Mouse (Mus musculus): ENCODE measurements around the gene Ajuba.

Gene Ajuba

DNA sequence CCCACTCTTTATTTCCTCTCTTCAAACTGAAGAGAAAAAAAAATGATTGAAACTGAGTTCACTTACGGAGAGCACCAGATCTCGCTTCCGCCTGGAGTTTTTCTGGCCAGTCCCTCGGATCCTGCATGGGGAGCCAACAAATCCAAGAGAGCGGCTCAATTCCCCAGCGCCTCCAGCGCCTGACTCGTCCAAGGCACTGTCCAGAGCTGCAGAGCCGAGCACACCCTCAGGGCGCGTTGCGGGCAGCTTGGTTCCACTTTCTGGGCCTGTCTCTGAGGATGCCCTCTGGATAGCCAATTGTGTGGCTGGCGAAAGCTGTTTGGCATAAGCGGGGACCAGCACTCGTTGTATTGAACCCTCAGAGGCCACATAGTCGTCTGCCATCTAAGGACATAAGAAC lies 13.7 kb upstream of the Ajuba start:
- DNase-seq, result no peak

DNA sequence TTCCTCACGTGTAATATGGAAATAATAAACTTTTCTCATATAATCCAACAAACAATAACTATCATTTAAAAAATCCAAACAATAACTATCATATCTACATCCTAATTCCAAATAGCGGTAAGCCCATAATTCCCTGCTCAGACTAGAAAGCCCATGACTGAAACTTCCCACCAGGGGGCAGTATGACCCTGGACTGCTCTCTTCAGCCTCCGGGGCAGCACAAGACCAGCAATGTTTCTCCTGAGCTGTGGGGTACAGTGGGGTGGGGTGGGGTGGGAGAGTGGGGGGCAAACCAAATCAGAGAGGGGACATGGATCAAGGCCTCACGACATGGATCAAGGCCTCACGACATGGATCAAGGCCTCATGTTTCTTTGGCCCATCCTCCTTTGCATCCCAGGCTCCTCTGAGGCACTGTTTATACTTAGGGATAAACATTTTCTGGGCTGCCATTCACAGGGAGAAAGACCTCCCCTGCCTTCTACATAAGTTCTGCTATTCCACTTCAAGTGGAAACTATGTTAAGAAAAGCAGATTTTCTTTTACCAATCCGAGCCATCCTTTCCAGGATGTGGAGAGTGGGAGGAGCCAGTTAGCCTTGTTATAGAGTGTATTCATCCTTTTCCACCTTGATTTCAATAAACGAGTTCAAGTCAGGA lies 6.5 kb upstream of the Ajuba start:
- peak; percentile 66 to 79 for DNase-seq

DNA sequence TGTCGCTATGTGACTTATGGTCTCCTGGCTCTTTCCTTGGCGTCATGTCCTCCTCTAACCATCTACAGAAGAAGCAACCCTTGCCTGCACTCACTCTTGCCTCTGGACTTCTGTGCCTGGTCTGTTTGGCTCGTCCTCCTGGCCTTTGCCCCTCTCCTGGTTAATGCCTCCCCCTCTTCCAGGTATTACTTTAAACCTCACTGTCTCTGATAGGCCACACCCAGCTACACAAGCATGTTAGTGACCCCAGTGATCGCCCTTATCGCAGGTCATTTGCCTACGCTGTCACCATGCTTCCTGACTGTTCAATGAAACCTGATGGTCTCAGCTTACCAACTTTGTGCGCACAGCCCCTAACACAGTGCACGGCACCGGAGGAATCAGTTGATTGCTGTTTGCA lies 5.2 kb upstream of the Ajuba start:
- DNase-seq, result no peak

DNA sequence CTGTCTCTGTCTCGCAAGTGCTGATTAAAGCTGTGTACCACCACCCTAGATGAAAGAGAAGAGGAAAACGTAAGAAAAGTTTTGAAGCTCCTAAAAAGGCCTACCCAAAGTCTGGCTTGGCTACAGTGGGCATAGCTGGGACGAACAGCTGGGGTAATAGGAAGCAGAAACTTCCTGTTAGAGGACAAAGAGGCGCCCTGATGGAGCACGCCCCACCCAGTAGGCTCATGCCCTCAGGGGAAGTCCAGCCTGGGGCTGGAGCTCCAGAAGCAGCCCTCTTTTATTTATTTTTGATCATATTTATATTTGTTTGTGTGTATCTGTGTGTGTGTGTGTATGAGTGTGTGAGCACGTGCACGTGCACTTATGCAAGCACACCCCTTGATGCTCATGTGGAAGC lies 2.3 kb upstream of the Ajuba start:
- no peak for DNase-seq

DNA sequence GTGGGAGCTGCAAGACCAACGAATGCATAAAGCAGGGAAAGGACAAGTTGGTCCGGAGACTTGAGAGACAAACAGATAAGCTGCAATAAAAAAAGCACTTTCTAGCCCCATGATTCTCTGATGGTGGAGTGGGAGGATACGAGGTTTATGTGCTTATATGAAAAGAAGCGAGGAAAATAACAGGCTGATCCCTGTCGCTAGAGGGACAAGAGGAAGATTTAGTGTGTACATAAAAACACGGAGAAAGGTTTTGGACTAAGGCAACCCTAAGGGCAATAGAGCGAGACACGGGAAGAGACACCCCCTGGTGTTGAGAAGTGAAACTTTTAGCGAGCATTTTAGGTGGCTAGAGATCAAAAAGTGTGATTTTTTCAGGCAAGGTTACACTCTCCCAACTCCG lies 705 bp upstream of the Ajuba start:
- DNase-seq, result no peak

DNA sequence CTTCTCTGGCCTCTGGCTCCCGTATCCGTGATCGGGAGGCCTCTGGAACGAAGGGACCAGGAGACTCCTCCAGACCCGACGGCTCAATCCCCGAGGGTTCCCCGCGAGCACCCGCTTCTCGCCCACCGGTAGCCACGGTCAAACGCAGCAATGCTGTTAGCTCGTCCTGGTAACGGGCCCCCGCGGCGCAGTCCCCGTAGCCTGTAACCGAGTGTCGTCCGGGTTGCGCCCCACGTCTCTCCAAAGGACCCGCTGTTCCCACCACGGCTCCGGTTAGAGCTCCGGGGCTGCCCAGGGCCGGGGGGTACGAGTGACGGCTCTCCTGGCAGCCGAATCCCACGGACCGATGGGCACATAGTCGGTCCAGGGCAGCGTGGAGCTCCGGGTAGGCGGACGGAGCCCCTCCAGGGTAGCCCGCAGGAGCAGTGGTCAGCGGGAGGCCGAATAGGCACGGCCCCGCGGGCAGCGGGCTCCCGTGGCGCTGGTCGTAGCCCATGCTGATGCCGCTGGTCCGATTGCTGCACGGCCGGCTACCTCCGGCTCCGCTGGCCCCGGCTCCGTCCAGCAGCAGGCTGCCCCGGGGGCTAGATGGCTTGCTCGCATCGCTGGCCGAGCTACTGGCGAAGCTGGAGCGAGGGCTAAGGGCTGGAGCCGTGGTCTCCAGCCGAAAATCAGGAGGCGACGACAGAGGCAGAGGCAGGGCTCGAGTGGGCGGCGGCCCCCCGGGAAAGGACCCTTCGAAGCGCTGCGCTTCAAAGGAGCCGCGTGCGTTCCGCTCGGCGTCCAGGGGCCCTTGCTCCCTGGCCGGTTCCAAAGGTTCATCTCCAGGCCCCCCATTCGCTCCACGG lies 893 bp downstream of the Ajuba start:
- peak in 1 of 2 experiments; percentile 18 for DNase-seq

DNA sequence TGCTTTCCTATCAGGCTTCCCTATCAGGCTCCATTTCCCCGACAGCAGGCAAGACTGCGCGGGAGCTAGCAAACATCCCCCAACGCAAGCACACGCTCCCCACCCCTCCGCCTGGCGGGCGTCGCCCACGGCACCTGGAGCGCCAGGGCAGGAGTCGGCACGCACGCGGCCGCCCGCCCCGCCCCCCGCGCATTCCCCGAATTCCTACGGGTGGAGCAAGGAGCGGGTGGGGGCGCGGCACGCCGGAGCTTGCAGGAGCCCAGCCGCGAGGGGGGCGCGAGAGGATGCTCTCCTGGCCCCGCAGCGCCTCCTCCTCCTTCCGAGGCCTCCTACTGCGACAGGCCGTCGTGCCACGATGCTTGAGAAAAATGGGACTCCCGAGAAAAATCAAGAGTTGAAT lies 1.7 kb downstream of the Ajuba start:
- peak; percentile 12 to 27 for DNase-seq

DNA sequence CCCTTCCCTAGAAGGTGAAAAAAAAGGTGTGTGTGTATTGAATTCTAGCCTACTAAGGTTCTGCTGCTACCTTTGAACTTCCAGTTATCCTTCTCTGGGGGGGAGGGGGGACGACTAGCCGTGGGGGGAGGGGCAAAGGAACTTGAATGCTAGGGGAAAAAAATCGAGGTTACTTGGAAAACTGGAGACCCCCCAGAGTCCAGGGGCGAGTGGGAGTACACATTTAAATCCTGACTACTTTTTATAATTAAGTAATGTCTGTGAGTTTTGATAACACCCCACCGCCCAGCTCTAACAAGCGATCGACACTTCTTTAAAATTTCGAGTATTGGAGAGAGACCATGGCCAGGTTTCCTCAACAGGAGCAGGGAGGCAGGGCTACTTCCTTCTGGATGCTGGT lies 2.3 kb downstream of the Ajuba start:
- DNase-seq, result no peak

DNA sequence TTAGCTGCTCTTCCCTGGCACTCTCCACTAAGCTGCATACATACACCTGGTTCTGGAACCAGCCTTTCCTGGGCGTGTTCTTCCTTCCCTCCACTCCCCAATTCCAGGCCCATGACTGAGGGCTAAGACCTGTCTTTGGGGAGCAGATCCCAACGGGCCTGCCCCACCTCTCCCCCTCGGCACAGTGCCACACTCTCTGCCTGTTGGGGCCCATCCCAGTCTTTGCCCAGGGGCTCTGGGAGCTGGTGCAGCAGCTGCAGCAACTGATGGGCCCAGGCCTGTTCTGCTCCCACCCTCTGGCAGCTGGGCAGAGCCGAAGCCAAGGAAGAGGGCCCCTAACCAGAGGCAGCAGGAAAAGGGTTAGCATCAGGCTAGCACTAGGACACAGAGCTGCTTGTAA lies 3.1 kb downstream of the Ajuba start:
- no peak for DNase-seq

DNA sequence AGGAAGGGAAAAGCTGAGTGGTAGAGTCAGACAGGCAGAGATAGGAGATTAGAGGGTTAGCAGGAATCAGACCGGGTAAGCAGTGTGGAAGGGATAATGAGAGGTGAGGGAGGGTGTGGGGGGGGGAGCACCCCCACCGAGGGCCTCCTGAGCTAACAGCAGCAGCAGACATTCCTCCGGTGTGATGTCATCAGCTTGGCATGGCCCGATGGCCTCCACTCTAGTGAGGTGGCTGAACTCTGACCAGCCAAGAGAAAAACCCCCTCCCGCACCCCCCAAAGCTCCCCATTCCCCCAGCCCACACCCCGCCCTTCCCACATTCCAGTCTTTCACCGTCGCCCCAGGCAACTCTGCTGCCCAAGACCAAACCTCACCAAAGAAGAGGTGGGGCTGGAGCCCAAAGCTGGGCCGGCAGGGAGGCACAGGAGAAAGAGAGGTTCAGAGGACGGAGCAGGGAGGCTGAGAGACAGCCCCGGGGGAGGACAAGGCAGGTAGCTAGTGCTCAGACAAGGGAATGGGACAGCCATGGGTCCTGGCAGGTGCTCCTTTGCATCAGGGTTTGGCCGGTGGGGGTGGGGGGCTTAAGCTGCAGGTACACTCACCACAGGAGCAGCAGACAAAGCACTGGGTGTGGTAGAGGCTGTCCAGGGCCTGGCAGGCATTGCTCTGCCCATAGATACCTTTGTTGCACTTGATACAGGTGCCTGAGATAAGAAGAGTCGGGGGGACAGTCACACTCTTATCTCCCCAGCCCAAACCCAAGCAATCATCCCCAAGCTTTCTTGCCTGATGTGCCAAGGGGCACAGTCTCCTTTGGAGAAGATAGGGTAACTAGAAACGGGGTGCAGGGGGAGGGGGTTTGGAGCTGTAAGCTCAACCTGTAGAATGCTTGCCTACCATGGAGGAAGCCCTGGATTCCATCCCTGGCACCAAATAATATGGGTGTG lies 4.3 kb downstream of the Ajuba start:
- no peak for DNase-seq

DNA sequence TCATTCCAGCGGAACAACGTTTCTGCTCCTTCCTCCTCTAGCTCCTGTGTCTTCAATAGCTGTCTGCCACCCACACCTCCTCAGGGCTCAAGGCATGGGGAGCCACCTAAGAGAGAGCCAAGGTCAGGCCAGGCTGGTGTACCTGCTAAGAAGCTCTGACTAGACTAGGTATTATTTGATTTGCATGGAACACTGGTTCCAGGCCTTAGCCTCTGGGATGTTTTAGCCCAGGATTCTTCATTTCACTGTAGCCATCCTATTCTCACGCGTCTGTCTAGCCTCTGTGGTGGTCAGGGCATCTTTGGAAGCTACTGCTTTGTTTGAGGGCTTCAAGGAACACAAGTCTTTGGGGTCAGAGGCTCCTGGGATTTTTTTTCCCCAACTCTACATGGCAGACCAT lies 5.2 kb downstream of the Ajuba start:
- DNase-seq, result no peak

DNA sequence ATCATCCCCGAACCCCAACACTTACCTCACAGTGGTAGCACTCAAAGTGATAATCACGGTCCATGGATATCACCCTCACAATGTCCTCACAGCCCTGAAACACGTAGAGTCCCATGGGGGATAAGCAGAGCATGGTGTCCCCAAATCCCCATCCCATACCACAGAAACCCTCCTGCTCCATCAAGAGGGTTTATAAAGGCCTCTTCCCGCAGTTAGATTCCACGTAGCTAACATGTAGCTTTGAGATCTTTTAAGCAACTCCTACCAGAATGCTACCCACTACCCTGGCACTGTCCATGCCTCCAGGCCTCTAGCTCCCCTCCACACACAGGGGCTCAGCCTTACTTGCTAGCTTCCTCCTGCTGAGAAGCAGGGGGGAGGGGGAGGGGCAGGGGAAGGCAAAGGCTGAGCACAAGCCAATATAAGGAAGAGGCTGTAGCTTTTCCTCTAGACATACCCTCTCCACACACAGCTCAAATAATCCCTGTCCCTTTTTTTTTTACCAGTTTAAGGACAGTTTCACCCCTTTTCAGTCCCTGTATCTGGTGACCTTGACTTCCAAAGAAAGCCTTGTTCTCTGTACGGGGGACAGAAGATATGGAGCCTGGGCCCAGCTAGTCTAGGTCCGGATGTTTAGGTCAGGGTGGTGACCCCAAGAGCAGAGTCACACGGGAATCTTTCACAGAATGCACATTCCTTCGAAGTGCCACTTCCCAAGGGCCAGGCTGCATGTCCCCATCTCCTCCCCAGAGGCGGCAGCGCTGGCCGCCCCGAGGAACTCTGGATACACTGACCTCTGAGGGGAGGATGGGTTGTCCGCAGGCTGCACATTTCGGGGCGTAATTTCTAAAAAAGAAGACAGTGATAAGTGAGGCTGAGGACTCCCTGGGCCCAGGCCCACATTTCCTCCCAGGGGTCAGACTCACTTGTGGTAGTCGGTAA lies 7.6 kb downstream of the Ajuba start:
- DNase-seq, result no peak

DNA sequence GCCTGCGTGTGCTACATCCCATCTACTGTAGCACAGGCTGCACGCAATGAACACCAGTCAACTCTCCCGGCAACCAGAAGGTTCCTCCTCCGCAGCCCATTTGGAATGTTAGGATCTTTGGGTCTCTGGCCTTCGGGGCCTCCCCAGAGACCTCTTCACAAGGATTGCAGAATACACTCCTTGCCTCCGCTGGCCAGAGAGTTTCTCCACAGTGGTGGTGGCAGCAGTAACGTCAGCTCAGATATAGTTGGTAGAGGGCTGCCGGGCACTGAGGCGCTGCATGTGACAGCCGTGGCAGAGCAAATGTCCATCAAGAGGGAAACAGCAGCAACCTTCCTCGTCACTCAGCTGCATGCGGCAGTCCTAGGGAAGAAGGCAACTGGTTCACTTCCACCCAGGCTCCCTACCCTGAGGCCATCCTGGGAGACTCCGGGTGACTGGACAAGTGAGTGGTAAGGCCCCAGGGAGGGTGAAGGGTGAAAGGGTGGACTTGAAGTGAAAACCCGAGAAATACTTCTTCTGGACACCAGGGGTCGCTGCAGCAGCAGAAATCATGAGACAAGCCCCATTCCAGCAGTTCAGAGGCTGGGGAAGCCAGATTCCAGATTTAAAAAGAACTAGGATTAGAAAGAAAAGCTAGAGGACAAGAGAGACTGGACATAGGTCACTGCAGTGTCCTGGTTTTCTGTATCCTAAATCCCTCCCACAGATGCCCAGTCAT lies 8.5 kb downstream of the Ajuba start:
- DNase-seq, result peak; percentile 75 to 83

DNA sequence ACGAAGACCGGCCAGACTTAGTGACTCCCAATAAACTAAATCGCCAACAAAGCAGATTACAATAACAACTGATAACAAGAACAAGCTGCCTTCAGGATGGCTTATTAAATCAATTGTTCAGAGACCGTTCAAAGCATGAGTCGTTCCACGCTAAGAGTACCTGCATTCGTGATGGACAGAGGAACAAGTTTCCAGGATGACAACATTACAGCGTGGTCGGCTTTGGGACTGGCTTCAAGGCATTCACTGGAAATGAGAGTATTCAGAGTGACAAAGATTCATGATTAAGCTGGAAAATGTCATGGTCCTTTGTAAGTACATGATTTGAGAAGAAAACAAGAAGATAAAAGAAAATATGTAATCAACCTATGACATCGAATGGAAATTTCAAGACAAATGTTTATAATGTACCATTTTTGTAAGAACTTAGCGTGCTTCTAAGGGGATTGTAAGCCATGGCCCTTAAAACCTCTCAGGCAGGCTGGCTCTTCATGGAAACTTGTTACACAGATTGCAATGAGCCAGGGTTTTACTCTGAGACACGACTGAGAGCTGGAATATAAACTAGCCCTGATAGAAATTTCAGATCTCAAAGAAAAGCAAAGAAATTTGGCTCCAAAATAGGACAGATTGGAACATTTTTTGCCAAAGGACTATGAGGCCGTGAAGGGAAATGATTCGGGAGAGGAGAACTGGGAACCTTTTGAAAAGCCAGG lies 16.7 kb downstream of the Ajuba start:
- DNase-seq, result no peak

DNA sequence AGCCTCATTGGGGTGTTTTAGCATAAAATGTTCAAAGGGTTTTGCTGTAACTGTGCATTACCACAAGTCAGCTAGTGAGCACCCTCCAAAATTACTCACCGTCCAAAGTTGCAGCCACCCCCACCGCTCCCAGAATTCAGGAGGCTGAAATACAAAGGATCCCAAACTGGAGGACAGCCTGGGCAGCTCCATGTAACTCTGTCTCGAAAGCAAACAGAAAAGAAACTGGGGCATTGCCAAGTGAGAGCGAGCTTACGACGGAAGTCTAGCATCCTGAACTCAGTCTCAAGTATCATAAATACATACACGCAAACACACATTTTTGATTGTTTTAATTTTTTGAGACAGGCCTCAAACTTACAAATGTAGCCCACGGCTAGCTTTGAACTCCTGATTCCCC lies 20.0 kb downstream of the Ajuba start:
- no peak for DNase-seq

DNA sequence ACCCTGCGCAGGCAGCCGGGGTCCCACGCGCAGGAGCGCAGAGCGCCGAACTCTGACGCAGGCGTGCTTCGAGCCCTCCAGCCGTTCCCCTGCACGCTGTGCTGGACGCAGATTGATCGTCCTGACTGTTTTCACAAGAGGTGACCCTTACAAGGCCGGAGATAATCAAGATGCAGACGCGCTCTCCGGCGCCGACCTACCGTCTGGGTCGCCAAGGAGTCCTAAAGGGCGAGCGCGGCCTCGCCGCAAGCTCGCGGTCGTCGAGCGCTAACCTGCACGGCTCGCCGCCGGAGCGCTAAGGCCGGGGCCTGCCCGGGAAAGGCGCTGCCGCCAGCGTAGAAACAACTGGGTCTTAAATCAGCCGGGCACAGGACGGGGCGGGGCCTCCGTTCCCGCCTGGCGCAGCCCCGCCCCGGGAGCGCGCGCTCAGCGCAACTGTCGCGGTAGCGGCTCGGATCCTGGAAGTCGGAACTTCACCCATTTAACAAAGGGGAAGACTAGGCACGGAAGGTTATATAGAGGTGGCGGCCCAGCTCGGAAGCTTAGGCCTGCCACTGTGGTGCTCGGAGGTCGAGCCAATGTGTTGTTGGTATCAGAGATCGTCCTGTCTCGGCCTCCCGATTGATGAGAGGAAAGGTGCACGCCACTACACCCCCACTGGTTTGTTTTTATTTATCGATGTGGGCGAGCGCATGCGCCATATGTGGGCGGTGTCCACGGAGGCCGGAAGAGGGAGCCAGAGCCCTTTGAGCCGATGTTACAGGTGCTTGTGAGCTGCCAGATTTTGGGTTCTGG lies 23.2 kb downstream of the Ajuba start, which contains the start of gene Haus4:
Haus4 (minus strand) TSS at position 642 of the 795 bp plus-strand sequence.
- peak; percentile 74 to 78 for DNase-seq

DNA sequence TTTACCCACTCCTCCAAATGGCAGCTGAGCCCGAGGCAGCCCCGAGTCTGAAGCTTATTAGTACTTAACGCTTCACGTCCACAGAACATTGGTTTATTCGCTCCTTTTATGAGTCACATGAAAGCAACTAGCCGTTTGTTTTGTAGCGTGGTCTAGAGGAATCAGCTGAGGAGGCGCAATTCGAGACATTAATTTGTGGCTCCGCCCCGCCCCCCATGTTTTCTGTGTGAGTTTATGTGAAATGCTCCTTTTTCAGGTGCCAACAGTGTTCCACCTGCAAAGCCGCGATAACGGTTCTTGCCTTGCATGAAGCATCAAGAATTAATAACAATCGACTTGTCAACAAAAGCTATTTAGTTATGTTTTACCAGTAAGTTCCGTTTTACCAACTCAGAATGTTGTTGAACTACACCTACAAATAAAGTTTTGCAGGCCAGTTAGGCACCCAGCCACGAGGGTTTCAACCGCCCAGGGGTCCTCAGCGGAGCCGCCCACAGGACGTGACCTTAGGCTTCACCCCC lies 23.8 kb downstream of the Ajuba start:
- DNase-seq, result peak in 1 of 2 experiments; percentile 20

DNA sequence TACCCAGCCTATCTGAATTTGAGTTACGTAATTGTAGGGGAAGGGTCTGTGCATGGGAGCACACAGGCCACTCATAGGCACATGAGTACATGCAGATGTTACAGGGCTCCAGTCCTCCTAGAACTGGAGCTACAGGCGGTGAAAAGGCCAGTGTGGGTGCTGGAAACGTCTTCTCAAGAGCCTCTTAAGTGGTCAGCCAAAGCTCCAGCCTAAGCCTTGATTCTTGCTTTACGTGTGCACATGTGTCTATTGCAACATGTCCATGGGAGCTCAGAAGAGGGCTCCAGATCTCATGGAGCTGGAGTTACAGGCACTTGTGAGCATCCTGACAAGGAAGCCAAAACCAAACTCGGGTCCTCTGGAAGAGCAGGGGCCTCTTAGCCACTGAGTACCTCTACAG lies 32.7 kb downstream of the Ajuba start:
- no peak for DNase-seq

DNA sequence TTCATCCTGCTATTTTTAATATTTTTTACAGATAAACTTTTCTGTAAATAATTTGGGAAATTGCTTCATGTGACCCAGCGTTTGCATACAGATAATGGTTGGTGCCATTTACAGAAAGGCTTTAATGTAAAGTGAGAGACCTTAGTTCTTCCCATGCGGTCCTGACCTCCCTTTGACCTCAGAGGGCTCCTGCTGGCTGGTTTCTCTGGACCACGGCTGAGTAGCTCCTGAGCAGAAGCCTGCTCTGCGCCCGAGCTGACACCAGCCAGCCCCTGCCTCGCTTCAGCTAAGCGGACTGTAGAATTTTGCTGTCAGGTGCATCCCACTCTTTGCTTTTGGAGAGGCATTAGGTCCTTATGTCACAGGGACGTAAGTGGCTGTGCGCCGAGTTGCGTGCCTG lies 36.6 kb downstream of the Ajuba start:
- no peak for DNase-seq

DNA sequence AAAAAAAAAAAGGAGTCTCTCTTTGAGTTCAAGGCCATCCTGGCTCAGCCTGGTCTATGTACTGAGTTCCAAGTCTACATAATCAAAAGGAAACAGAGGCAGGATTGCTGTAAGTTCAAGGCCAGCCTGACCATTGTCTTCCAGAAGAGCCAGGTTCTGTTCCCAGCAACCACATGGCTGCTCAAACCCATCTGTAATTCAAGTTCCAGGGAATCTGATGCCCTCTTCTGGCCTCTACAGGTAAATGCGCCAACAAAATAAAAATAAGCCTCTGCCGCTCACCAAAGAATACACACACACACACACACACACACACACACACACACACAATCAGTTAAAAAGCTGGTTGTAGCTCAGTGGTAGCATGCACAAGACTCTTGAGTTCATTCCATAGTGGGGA lies 38.8 kb downstream of the Ajuba start:
- no peak for DNase-seq

Data from cerebellum, postnatal 25 days (tissue).